ENCODE assay signal across 26 mouse cellular contexts in the genomic region with DNA sequence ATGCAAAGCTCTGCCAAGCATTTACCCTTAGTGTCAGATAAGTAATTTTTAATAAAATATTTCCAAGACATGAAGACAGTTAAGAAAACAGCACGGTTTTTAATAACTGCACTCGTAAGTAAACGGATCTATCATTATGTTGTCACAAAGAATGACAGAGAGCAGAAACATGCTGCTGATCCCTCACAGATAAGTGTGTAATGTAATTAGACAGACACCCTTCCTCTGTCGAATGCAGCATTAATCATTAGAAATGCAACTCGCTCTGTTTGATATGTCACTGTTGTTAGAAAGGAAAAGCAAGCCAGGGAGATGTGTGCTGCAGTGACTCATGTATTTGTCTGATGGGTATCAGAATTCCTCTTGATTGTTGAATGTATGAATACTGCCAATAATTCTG.
DNase-seq lines count a peak whose midpoint lies in the region; ATAC-seq and TF ChIP-seq lines count a peak whose summit lies in the region.
"Had no signal": no experiment of that assay in that cellular context is flagged by ENCODE, and none has a peak within 500 bp of the region (broad histone marks: within the 10 kb centered on the region; RNA-seq: fewer than 3 reads in every experiment).

No protein-coding gene starts in this region.

- H3K4me3 ChIP-seq in forebrain, embryonic 14.5 days (ENCODE audit: low read depth, low read length) = no peak overlapping the region
- H3K4me3 ChIP-seq in forebrain, embryonic 13.5 days = no peak overlapping the region
- H3K4me3 ChIP-seq in forebrain, embryonic 16.5 days (replicated peaks; ENCODE audit: low read length) = no peak overlapping the region
- no peak overlapping the region for H3K4me3 ChIP-seq in forebrain, embryonic 10.5 days
- no peak overlapping the region for H3K4me3 ChIP-seq in heart, adult 2 months
- H3K4me3 ChIP-seq: embryonic facial prominence, embryonic 13.5 days; embryonic facial prominence, embryonic 15.5 days; erythroblast, embryonic 14.5 days had no signal

- intact Hi-C loops in heart, adult 2 months (cut with DNase I) = no loop called here

- H3K9me3 ChIP-seq in forebrain, embryonic 14.5 days (replicated peaks; ENCODE audit: control insufficient read depth, low read length) = no peaks in the 10 kb centered on the region
- no peaks in the 10 kb centered on the region for H3K9me3 ChIP-seq in forebrain, embryonic 13.5 days (replicated peaks)
- H3K9me3 ChIP-seq in forebrain, embryonic 16.5 days (ENCODE audit: control insufficient read depth, low read length) = no peaks in the 10 kb centered on the region
- no peaks in the 10 kb centered on the region for H3K9me3 ChIP-seq in forebrain, embryonic 10.5 days
- H3K9me3 ChIP-seq: embryonic facial prominence, embryonic 13.5 days; embryonic facial prominence, embryonic 15.5 days had no signal

- no peak overlapping the region for H3K27ac ChIP-seq in forebrain, embryonic 14.5 days (ENCODE audit: low read depth, low read length)
- H3K27ac ChIP-seq in forebrain, embryonic 13.5 days = no peak overlapping the region
- H3K27ac ChIP-seq in forebrain, embryonic 16.5 days (ENCODE audit: low read length) = no peak overlapping the region
- H3K27ac ChIP-seq in forebrain, embryonic 10.5 days = no peak overlapping the region
- H3K27ac ChIP-seq in heart, adult 2 months = no peak overlapping the region
- H3K27ac ChIP-seq: embryonic facial prominence, embryonic 13.5 days; embryonic facial prominence, embryonic 15.5 days had no signal

- H3K36me3 ChIP-seq in forebrain, embryonic 14.5 days (ENCODE audit: control insufficient read depth, insufficient read depth, low read length) = peaks cover 7% of the 10 kb centered on the region
- 0 out of 2 replicates have a peak, but pooled peaks cover 5% of the 10 kb centered on the region for H3K36me3 ChIP-seq in forebrain, embryonic 13.5 days (ENCODE audit: poor library complexity, severe bottlenecking)
- no peaks in the 10 kb centered on the region for H3K36me3 ChIP-seq in forebrain, embryonic 16.5 days (ENCODE audit: control insufficient read depth, insufficient read depth)
- H3K36me3 ChIP-seq in forebrain, embryonic 10.5 days (replicated peaks) = no peaks in the 10 kb centered on the region
- H3K36me3 ChIP-seq in heart, adult 2 months (ENCODE audit: control insufficient read depth, insufficient read depth, low read length) = peaks cover 4% of the 10 kb centered on the region; the same call in 1 of the 2 replicates
- H3K36me3 ChIP-seq: embryonic facial prominence, embryonic 15.5 days had no signal

- ATAC-seq in forebrain, embryonic 14.5 days = peak; percentile 48; the same call in 1 of the 2 replicates
- ATAC-seq in forebrain, embryonic 13.5 days = no peak
- ATAC-seq in forebrain, embryonic 16.5 days = peak; percentile 80
- ATAC-seq: activated CD4-positive, CD25-positive, alpha-beta regulatory T cell, adult 4 months; CD4-positive, CD25-positive, alpha-beta regulatory T cell, adult 4 months; Patski had no signal

- H3K9ac ChIP-seq in forebrain, embryonic 14.5 days (ENCODE audit: low read length) = no peak overlapping the region
- H3K9ac ChIP-seq in forebrain, embryonic 13.5 days = no peak overlapping the region
- no peak overlapping the region for H3K9ac ChIP-seq in forebrain, embryonic 16.5 days (replicated peaks; ENCODE audit: low read depth, low read length)
- H3K9ac ChIP-seq in heart, adult 2 months (ENCODE audit: low read depth, low read length) = no peak overlapping the region
- H3K9ac ChIP-seq: embryonic facial prominence, embryonic 13.5 days; embryonic facial prominence, embryonic 15.5 days had no signal

- no peak for TF ChIP-seq CTCF in heart, adult 2 months (IDR thresholded peaks at IDR 0.05)
- no peak for TF ChIP-seq CTCF in brain, embryonic 14.5 days (IDR thresholded peaks at IDR 0.05; ENCODE audit: borderline replicate concordance, extremely low read depth, insufficient read depth, insufficient read length)

- no peak for TF ChIP-seq EP300 in heart, adult 2 months (IDR thresholded peaks at IDR 0.05; ENCODE audit: insufficient read depth, low read depth, low read length)

- no peak overlapping the region for H3K4me2 ChIP-seq in forebrain, embryonic 14.5 days (ENCODE audit: low read length)
- no peak overlapping the region for H3K4me2 ChIP-seq in forebrain, embryonic 13.5 days
- no peak overlapping the region for H3K4me2 ChIP-seq in forebrain, embryonic 16.5 days (ENCODE audit: low read length)
- H3K4me2 ChIP-seq: embryonic facial prominence, embryonic 13.5 days; embryonic facial prominence, embryonic 15.5 days had no signal

- no peaks in the 10 kb centered on the region for H3K27me3 ChIP-seq in forebrain, embryonic 14.5 days (replicated peaks; ENCODE audit: control insufficient read depth, insufficient read depth, low read length)
- no peaks in the 10 kb centered on the region for H3K27me3 ChIP-seq in forebrain, embryonic 13.5 days
- no peaks in the 10 kb centered on the region for H3K27me3 ChIP-seq in forebrain, embryonic 16.5 days (replicated peaks; ENCODE audit: control insufficient read depth, insufficient read depth, low read length)
- no peaks in the 10 kb centered on the region for H3K27me3 ChIP-seq in forebrain, embryonic 10.5 days (ENCODE audit: poor library complexity, severe bottlenecking)
- H3K27me3 ChIP-seq in heart, adult 2 months (ENCODE audit: control insufficient read depth, insufficient read depth, low read length) = no peaks in the 10 kb centered on the region
- H3K27me3 ChIP-seq: CH12.LX; embryonic facial prominence, embryonic 13.5 days; embryonic facial prominence, embryonic 15.5 days; Patski had no signal

- H3K79me2 ChIP-seq in heart, adult 2 months (replicated peaks; ENCODE audit: control insufficient read depth, insufficient read depth, low read length) = no peaks in the 10 kb centered on the region; the same call in 1 of the 2 replicates

- DNase-seq in forebrain, embryonic 14.5 days (ENCODE audit: low spot score) = peak; percentile 45
- no peak for DNase-seq in forebrain, embryonic 10.5 days (ENCODE audit: extremely low spot score, low spot score)
- peak; percentile 10 for DNase-seq in heart, adult 11 months
- DNase-seq in heart, adult 2 months = no peak
- DNase-seq in brain, embryonic 14.5 days (ENCODE audit: low read depth) = peak; percentile 57
- no peak for DNase-seq in spleen, adult 18-20 months
- DNase-seq: adrenal gland, adult 8-10 months; adrenal gland, postnatal 14 days; adrenal gland, postnatal 36 days; B cell, adult 2 months; cerebellum, adult 11 months; cerebellum, adult 18-20 months; cerebellum, adult 8-10 months; cerebellum, adult 9-11 months; cerebellum, postnatal 14 days; cerebellum, postnatal 36 days; embryo, embryonic 11 days had no signal

- peaks cover 6% of the 10 kb centered on the region; the same call in 1 of the 2 replicates for H3K4me1 ChIP-seq in forebrain, embryonic 14.5 days (ENCODE audit: control insufficient read depth, insufficient read depth, low read length)
- H3K4me1 ChIP-seq in forebrain, embryonic 13.5 days = peaks cover 15% of the 10 kb centered on the region
- H3K4me1 ChIP-seq in forebrain, embryonic 16.5 days (replicated peaks; ENCODE audit: control insufficient read depth, insufficient read depth, low read length) = peaks cover 2% of the 10 kb centered on the region
- peaks cover 5% of the 10 kb centered on the region for H3K4me1 ChIP-seq in forebrain, embryonic 10.5 days
- H3K4me1 ChIP-seq in heart, adult 2 months (ENCODE audit: control insufficient read depth, insufficient read depth, low read length) = peaks cover 4% of the 10 kb centered on the region
- H3K4me1 ChIP-seq: embryonic facial prominence, embryonic 13.5 days; embryonic facial prominence, embryonic 15.5 days had no signal

- no peak for TF ChIP-seq POLR2A in heart, adult 2 months (IDR thresholded peaks at IDR 0.05; ENCODE audit: insufficient read depth, low read depth, low read length)
- TF ChIP-seq POLR2A in brain, embryonic 14.5 days (IDR thresholded peaks at IDR 0.05; ENCODE audit: borderline replicate concordance, extremely low read depth, insufficient read depth, insufficient read length, poor library complexity, severe bottlenecking) = no peak

- 66% methylated on average over 5 of the region's 5 CpGs for WGBS in forebrain, embryonic 14.5 days
- 68% methylated on average over 5 of the region's 5 CpGs for WGBS in forebrain, embryonic 13.5 days
- WGBS in forebrain, embryonic 16.5 days = 47% methylated on average over 5 of the region's 5 CpGs
- 91% methylated on average over 5 of the region's 5 CpGs for WGBS in forebrain, embryonic 10.5 days
- WGBS in heart, adult 2 months = 70% methylated on average over 5 of the region's 5 CpGs

Comparison
In these comparisons a context has a peak if more than half of its experiments do, and no peak if none do; other contexts are left out.
1. DNase-seq: peak in forebrain, embryonic 14.5 days (single experiment), heart, adult 11 months (single experiment) and brain, embryonic 14.5 days (single experiment); none in forebrain, embryonic 10.5 days (single experiment), heart, adult 2 months (0 of 2) and spleen, adult 18-20 months (0 of 2).